Mouse (Mus musculus): ENCODE data around the gene Ms4a5. TPM values are rescaled to one million over a fixed set of nuclear protein-coding genes. Genes with fewer than 3 reads are reported as not detected.

The Ms4a5 gene
- total and polyA plus RNA-seq, 3 experiments = not detected

GRCm38 (mm10) chr19:11292990-11293389 lies 9.3 kb upstream of the Ms4a5 start:
- no peak overlapping the region for H3K9ac ChIP-seq (ENCODE audit: control insufficient read depth, low read depth, low read length, poor library complexity, severe bottlenecking)
- no peaks in the 10 kb centered on the region for H3K36me3 ChIP-seq (ENCODE audit: control insufficient read depth in 1 of 2, insufficient read depth in 2 of 2, low read length in 2 of 2)
- no peaks in the 10 kb centered on the region for H3K4me1 ChIP-seq (ENCODE audit: control insufficient read depth in 1 of 2, insufficient read depth in 2 of 2, low read length in 2 of 2)
- H3K27me3 ChIP-seq (ENCODE audit: control insufficient read depth in 1 of 2, insufficient read depth in 2 of 2, low read length in 2 of 2) = no peaks in the 10 kb centered on the region
- TF ChIP-seq ZMIZ1 (IDR thresholded peaks at IDR 0.05; ENCODE audit: low read depth, low read length) (no peak), CHD1 (IDR thresholded peaks at IDR 0.05; ENCODE audit: low read depth, low read length) (no peak), SMC3 (IDR thresholded peaks at IDR 0.05; ENCODE audit: low read depth, low read length) (no peak), NRF1 (IDR thresholded peaks at IDR 0.05; ENCODE audit: insufficient read depth, low read depth, low read length, poor library complexity, severe bottlenecking) (no peak), BHLHE40 (IDR thresholded peaks at IDR 0.05; ENCODE audit: borderline replicate concordance, low read depth, low read length) (no peak), USF2 (IDR thresholded peaks at IDR 0.05; ENCODE audit: borderline replicate concordance in 1 of 2, insufficient read depth in 1 of 2, low read depth in 1 of 2, low read length in 2 of 2) (no peak)
- no peak overlapping the region for H3K4me3 ChIP-seq (ENCODE audit: control insufficient read depth in 1 of 2, insufficient read depth in 1 of 2, low read depth in 2 of 2, low read length in 2 of 2)
- no peak overlapping the region for H3K27ac ChIP-seq (ENCODE audit: control insufficient read depth, low read depth, low read length)
- H3K9me3 ChIP-seq (replicated peaks; ENCODE audit: insufficient read depth, low read length) = no peaks in the 10 kb centered on the region
- H3K79me2 ChIP-seq (ENCODE audit: control insufficient read depth, insufficient read depth, low read length, poor library complexity) = no peaks in the 10 kb centered on the region
- no peak for DNase-seq (ENCODE audit: low read depth, low spot score)

DNA sequence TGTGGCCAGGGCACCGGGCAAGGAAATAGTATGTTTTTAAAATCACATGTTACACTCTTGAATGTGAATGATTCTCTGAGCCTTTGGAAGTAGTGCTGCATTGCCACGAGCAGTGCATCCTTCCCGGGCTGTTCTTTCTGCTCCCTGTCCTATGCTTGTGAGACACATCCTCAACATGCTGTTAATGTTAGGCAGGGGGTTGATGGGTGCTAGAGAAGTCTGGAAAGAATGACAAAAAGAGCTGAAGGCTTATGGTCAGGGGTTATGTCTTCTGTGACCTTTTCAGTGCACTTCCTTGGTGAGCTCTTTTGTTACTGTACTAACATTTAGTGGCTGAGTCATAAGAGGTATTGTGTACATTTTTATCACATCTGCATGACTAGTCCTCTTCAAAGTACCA lies 3.5 kb downstream of the Ms4a5 start:
- Histone ChIP-seq H3K27ac (ENCODE audit: control insufficient read depth, low read depth, low read length) (no peak overlapping the region), H3K27me3 (ENCODE audit: control insufficient read depth in 1 of 2, insufficient read depth in 2 of 2, low read length in 2 of 2) (no peaks in the 10 kb centered on the region), H3K4me3 (ENCODE audit: control insufficient read depth in 1 of 2, insufficient read depth in 1 of 2, low read depth in 2 of 2, low read length in 2 of 2) (no peak overlapping the region), H3K79me2 (ENCODE audit: control insufficient read depth, insufficient read depth, low read length, poor library complexity) (no peaks in the 10 kb centered on the region), H3K4me1 (ENCODE audit: control insufficient read depth in 1 of 2, insufficient read depth in 2 of 2, low read length in 2 of 2) (no peaks in the 10 kb centered on the region), H3K36me3 (ENCODE audit: control insufficient read depth in 1 of 2, insufficient read depth in 2 of 2, low read length in 2 of 2) (no peaks in the 10 kb centered on the region), H3K9ac (ENCODE audit: control insufficient read depth, low read depth, low read length, poor library complexity, severe bottlenecking) (no peak overlapping the region), H3K9me3 (replicated peaks; ENCODE audit: insufficient read depth, low read length) (no peaks in the 10 kb centered on the region)
- DNase-seq (ENCODE audit: low read depth, low spot score) = no peak
- TF ChIP-seq MAZ (IDR thresholded peaks at IDR 0.05; ENCODE audit: low read depth, low read length) = no peak
- TF ChIP-seq BHLHE40 (IDR thresholded peaks at IDR 0.05; ENCODE audit: borderline replicate concordance, low read depth, low read length) = no peak
- TF ChIP-seq GATA1 (IDR thresholded peaks at IDR 0.05; ENCODE audit: low read depth, low read length) = no peak
- no peak for TF ChIP-seq TCF12 (IDR thresholded peaks at IDR 0.05; ENCODE audit: low read depth, low read length)
- no peak for TF ChIP-seq MYB (IDR thresholded peaks at IDR 0.05; ENCODE audit: low read depth, low read length)
- no peak for TF ChIP-seq USF1 (IDR thresholded peaks at IDR 0.05; ENCODE audit: low read depth, low read length)
- TF ChIP-seq POLR2AphosphoS5 (IDR thresholded peaks at IDR 0.05; ENCODE audit: borderline replicate concordance, low read depth, low read length) = no peak
- no peak for TF ChIP-seq UBTF (IDR thresholded peaks at IDR 0.05; ENCODE audit: borderline replicate concordance, insufficient read depth, low read depth, low read length)
- no peak for TF ChIP-seq KAT2A (conservative IDR thresholded peaks at IDR 0.05; ENCODE audit: low read depth, low read length)

DNA sequence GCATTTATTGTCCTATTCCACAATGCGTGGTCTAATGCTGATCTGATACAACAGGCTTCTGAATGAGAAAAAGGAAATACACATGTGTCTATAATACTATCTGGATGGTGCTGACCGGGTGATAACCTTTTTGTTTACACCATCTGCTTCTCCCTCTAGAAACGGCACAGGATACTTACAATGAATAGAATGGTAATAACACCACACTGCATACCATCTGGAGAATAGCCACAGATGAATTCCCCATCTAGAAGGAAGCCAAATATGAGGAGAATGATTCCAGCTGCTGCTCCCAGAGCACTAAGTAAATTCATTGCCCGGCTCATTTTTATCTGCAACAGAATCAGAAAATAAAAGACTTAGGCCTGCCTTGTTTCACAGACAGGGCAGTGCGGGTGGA lies 7.2 kb downstream of the Ms4a5 start:
- no peaks in the 10 kb centered on the region for H3K27me3 ChIP-seq (ENCODE audit: control insufficient read depth in 1 of 2, insufficient read depth in 2 of 2, low read length in 2 of 2)
- TF ChIP-seq GABPA (IDR thresholded peaks at IDR 0.05; ENCODE audit: low read depth, low read length) = no peak
- TF ChIP-seq USF2 (IDR thresholded peaks at IDR 0.05; ENCODE audit: borderline replicate concordance in 1 of 2, insufficient read depth in 1 of 2, low read depth in 1 of 2, low read length in 2 of 2) = no peak
- TF ChIP-seq MXI1 (IDR thresholded peaks at IDR 0.05; ENCODE audit: low read depth, low read length) = no peak
- no peak for TF ChIP-seq MAX (IDR thresholded peaks at IDR 0.05; ENCODE audit: low read length)
- no peak for TF ChIP-seq RCOR1 (IDR thresholded peaks at IDR 0.05; ENCODE audit: low read depth, low read length)
- no peak for TF ChIP-seq ZC3H11A (IDR thresholded peaks at IDR 0.05; ENCODE audit: low read depth, low read length)
- H3K79me2 ChIP-seq (ENCODE audit: control insufficient read depth, insufficient read depth, low read length, poor library complexity) = no peaks in the 10 kb centered on the region

More for the DNA sequence above, 7.2 kb downstream of the Ms4a5 start:
- Histone ChIP-seq H3K9ac (ENCODE audit: control insufficient read depth, low read depth, low read length, poor library complexity, severe bottlenecking) (no peak overlapping the region), H3K36me3 (ENCODE audit: control insufficient read depth in 1 of 2, insufficient read depth in 2 of 2, low read length in 2 of 2) (no peaks in the 10 kb centered on the region), H3K4me3 (ENCODE audit: control insufficient read depth in 1 of 2, insufficient read depth in 1 of 2, low read depth in 2 of 2, low read length in 2 of 2) (no peak overlapping the region), H3K9me3 (replicated peaks; ENCODE audit: insufficient read depth, low read length) (no peaks in the 10 kb centered on the region), H3K27ac (ENCODE audit: control insufficient read depth, low read depth, low read length) (no peak overlapping the region), H3K4me1 (ENCODE audit: control insufficient read depth in 1 of 2, insufficient read depth in 2 of 2, low read length in 2 of 2) (no peaks in the 10 kb centered on the region)
- no peak for DNase-seq (ENCODE audit: low read depth, low spot score)

Measured in MEL (cell line).